Mouse (Mus musculus): ENCODE data around the gene Fam240a.
A peak's percentile ranks its signal among the peaks of the same experiment; 100 is the strongest.

Fam240a gene

GRCm38 (mm10) chr9:110945343-110945742 lies 28.7 kb upstream of the Fam240a start:
- DNase-seq (ENCODE audit: low spot score in 2 of 2) = no peak

- no peak for DNase-seq (ENCODE audit: low spot score in 2 of 2)
These were observed 27.6 kb upstream of the Fam240a start for GRCm38 (mm10) chr9:110944265-110944664.

- DNase-seq (ENCODE audit: low spot score in 2 of 2) = no peak
These were observed 21.1 kb upstream of the Fam240a start for GRCm38 (mm10) chr9:110937506-110938490.

- DNase-seq (ENCODE audit: low spot score in 2 of 2) = no peak
These were observed 19.3 kb upstream of the Fam240a start for GRCm38 (mm10) chr9:110935941-110936340.

GRCm38 (mm10) chr9:110933850-110934437 lies 17.3 kb upstream of the Fam240a start:
- DNase-seq (ENCODE audit: low spot score in 2 of 2) = peak in 1 of 2 experiments; percentile 20

- no peak for DNase-seq (ENCODE audit: low spot score in 2 of 2)
These were observed 14.9 kb upstream of the Fam240a start for GRCm38 (mm10) chr9:110931573-110931972.

GRCm38 (mm10) chr9:110922759-110923158 lies 6.1 kb upstream of the Fam240a start:
- peak; percentile 40 to 57 for DNase-seq (ENCODE audit: low spot score in 2 of 2)

- no peak for DNase-seq (ENCODE audit: low spot score in 2 of 2)
These were observed 4.2 kb upstream of the Fam240a start for GRCm38 (mm10) chr9:110920665-110921419.

- DNase-seq (ENCODE audit: low spot score in 2 of 2) = no peak
These were observed 1.2 kb downstream of the Fam240a start for GRCm38 (mm10) chr9:110915466-110915865.

GRCm38 (mm10) chr9:110914631-110915236 lies 1.9 kb downstream of the Fam240a start:
- DNase-seq (ENCODE audit: low spot score in 2 of 2) = no peak

GRCm38 (mm10) chr9:110909371-110909967 lies 7.2 kb downstream of the Fam240a start:
- DNase-seq (ENCODE audit: low spot score in 2 of 2) = no peak

- no peak for DNase-seq (ENCODE audit: low spot score in 2 of 2)
These were observed 8.0 kb downstream of the Fam240a start for GRCm38 (mm10) chr9:110908631-110909016.

- DNase-seq (ENCODE audit: low spot score in 2 of 2) = no peak
These were observed 8.6 kb downstream of the Fam240a start for GRCm38 (mm10) chr9:110907838-110908630.

- no peak for DNase-seq (ENCODE audit: low spot score in 2 of 2)
These were observed 9.3 kb downstream of the Fam240a start for GRCm38 (mm10) chr9:110907201-110907837.

GRCm38 (mm10) chr9:110902271-110902670 lies 14.4 kb downstream of the Fam240a start:
- DNase-seq (ENCODE audit: low spot score in 2 of 2) = no peak

GRCm38 (mm10) chr9:110901204-110901603 lies 15.5 kb downstream of the Fam240a start:
- no peak for DNase-seq (ENCODE audit: low spot score in 2 of 2)

- no peak for DNase-seq (ENCODE audit: low spot score in 2 of 2)
These were observed 17.1 kb downstream of the Fam240a start for GRCm38 (mm10) chr9:110899451-110900008.

- DNase-seq (ENCODE audit: low spot score in 2 of 2) = no peak
These were observed 20.1 kb downstream of the Fam240a start for GRCm38 (mm10) chr9:110896595-110896994.

- DNase-seq (ENCODE audit: low spot score in 2 of 2) = no peak
These were observed 20.7 kb downstream of the Fam240a start for GRCm38 (mm10) chr9:110895994-110896393.

GRCm38 (mm10) chr9:110895507-110895906 lies 21.2 kb downstream of the Fam240a start:
- DNase-seq (ENCODE audit: low spot score in 2 of 2) = no peak

Measured in frontal cortex, postnatal 25 days (tissue).